Mouse (Mus musculus): Measurements from ENCODE around the gene Vmn1r202. TPM values are rescaled to one million over a fixed set of nuclear protein-coding genes. Genes with fewer than 3 reads are reported as not detected.
"Not testable (repeated sequence)": the region's sequence is repeated elsewhere in the genome, so short reads cannot be mapped to it uniquely, and the experiment has no call there.

The Vmn1r202 gene
- not detected in 2 replicates for polyA plus RNA-seq (2016; fragmentation: Nextera tagmentation; extraction: Ambion mirVana)

GRCm38 (mm10) chr13:22505281-22505680 lies at the start of gene Vmn1r202:
TSS of gene Vmn1r202 (minus strand) at chr13:22505381.
- Histone ChIP-seq H3K4me3 (no peak within 1 kb of the TSS), H3K9me3 (replicated peaks) (no peaks in the 10 kb centered on the region), H3K36me3 (no peaks in the 10 kb centered on the region), H3K4me2 (no peak within 1 kb of the TSS), H3K27me3 (replicated peaks) (no peaks in the 10 kb centered on the region), H3K9ac (no peak within 1 kb of the TSS), H3K27ac (ENCODE audit: poor library complexity, severe bottlenecking) (no peak within 1 kb of the TSS), H3K4me1 (replicated peaks) (no peaks in the 10 kb centered on the region)
- no peak for ATAC-seq (ENCODE audit: insufficient number of reproducible peaks, low FRiP score)

GRCm38 (mm10) chr13:22552898-22553297 lies 47.7 kb upstream of the Vmn1r202 start, which contains the start of gene Vmn1r204:
TSS of gene Vmn1r204 (plus strand) at chr13:22553198.
- H3K4me2 ChIP-seq; H3K27me3 ChIP-seq (replicated peaks); H3K4me3 ChIP-seq; ATAC-seq (ENCODE audit: insufficient number of reproducible peaks, low FRiP score); H3K9me3 ChIP-seq (replicated peaks); H3K27ac ChIP-seq (ENCODE audit: poor library complexity, severe bottlenecking); H3K4me1 ChIP-seq (replicated peaks); H3K36me3 ChIP-seq; H3K9ac ChIP-seq: not testable (repeated sequence)
- WGBS, result 56% methylated on average over 1 of the region's 1 CpGs

GRCm38 (mm10) chr13:22517814-22518213 lies 12.6 kb upstream of the Vmn1r202 start, which contains the start of gene Vmn1r203:
TSS of gene Vmn1r203 (plus strand) at chr13:22518114.
- H3K4me3 ChIP-seq, result no peak within 1 kb of the TSS
- ATAC-seq (ENCODE audit: insufficient number of reproducible peaks, low FRiP score), result no peak
- no peaks in the 10 kb centered on the region for H3K9me3 ChIP-seq (replicated peaks)
- no peaks in the 10 kb centered on the region for H3K4me1 ChIP-seq (replicated peaks)
- H3K27ac ChIP-seq (ENCODE audit: poor library complexity, severe bottlenecking), result no peak within 1 kb of the TSS
- no peaks in the 10 kb centered on the region for H3K27me3 ChIP-seq (replicated peaks)
- no peaks in the 10 kb centered on the region for H3K36me3 ChIP-seq
- H3K9ac ChIP-seq, result no peak within 1 kb of the TSS
- H3K4me2 ChIP-seq, result no peak within 1 kb of the TSS

- H3K9me3 ChIP-seq (replicated peaks), result no peaks in the 10 kb centered on the region
- H3K27ac ChIP-seq (ENCODE audit: poor library complexity, severe bottlenecking), result no peak overlapping the region
- H3K9ac ChIP-seq, result no peak overlapping the region
- 64% methylated on average over 3 of the region's 3 CpGs for WGBS
- H3K36me3 ChIP-seq, result no peaks in the 10 kb centered on the region
- no peak overlapping the region for H3K4me2 ChIP-seq
- H3K4me3 ChIP-seq, result no peak overlapping the region
- no peaks in the 10 kb centered on the region for H3K4me1 ChIP-seq (replicated peaks)
- H3K27me3 ChIP-seq (replicated peaks), result no peaks in the 10 kb centered on the region
- no peak for ATAC-seq (ENCODE audit: insufficient number of reproducible peaks, low FRiP score)
Observed at GRCm38 (mm10) chr13:22502431-22502830, 2.8 kb downstream of the Vmn1r202 start.

GRCm38 (mm10) chr13:22471623-22472022 lies 33.6 kb downstream of the Vmn1r202 start, which contains the start of gene Vmn1r201:
TSS of gene Vmn1r201 (plus strand) at chr13:22471923.
- Histone ChIP-seq H3K27me3 (replicated peaks) (no peaks in the 10 kb centered on the region), H3K9me3 (replicated peaks) (0 out of 2 replicates have a peak, but pooled peaks cover 4% of the 10 kb centered on the region), H3K9ac (no peak within 1 kb of the TSS), H3K4me3 (no peak within 1 kb of the TSS), H3K36me3 (no peaks in the 10 kb centered on the region), H3K27ac (ENCODE audit: poor library complexity, severe bottlenecking) (no peak within 1 kb of the TSS), H3K4me2 (no peak within 1 kb of the TSS), H3K4me1 (replicated peaks) (no peaks in the 10 kb centered on the region)
- ATAC-seq (ENCODE audit: insufficient number of reproducible peaks, low FRiP score), result no peak
- 37% methylated on average over 1 of the region's 1 CpGs for WGBS

- no peaks in the 10 kb centered on the region for H3K9me3 ChIP-seq (replicated peaks)
- no peaks in the 10 kb centered on the region for H3K36me3 ChIP-seq
- no peak overlapping the region for H3K9ac ChIP-seq
- ATAC-seq (ENCODE audit: insufficient number of reproducible peaks, low FRiP score), result no peak
- no peak overlapping the region for H3K4me3 ChIP-seq
- H3K27me3 ChIP-seq (replicated peaks), result no peaks in the 10 kb centered on the region
- no peak overlapping the region for H3K4me2 ChIP-seq
- H3K4me1 ChIP-seq (replicated peaks), result no peaks in the 10 kb centered on the region
- H3K27ac ChIP-seq (ENCODE audit: poor library complexity, severe bottlenecking), result no peak overlapping the region
Observed at GRCm38 (mm10) chr13:22455145-22455544, 50.0 kb downstream of the Vmn1r202 start.

Other genes with a start within 250 kb of the Vmn1r202 start
- gene Vmn1r195, start 234.9 kb downstream of the Vmn1r202 start, polyA plus RNA-seq (2016; fragmentation: Nextera tagmentation; extraction: Ambion mirVana), result not detected in 2 replicates
- not detected in 2 replicates for gene Vmn1r196, start 215.5 kb downstream of the Vmn1r202 start, polyA plus RNA-seq (2016; fragmentation: Nextera tagmentation; extraction: Ambion mirVana)
- not detected in 2 replicates for gene Vmn1r197, start 180.8 kb downstream of the Vmn1r202 start, polyA plus RNA-seq (2016; fragmentation: Nextera tagmentation; extraction: Ambion mirVana)
- gene Vmn1r198, start 155.0 kb downstream of the Vmn1r202 start, polyA plus RNA-seq (2016; fragmentation: Nextera tagmentation; extraction: Ambion mirVana), result not detected in 2 replicates
- not detected in 2 replicates for gene Vmn1r199, start 125.6 kb downstream of the Vmn1r202 start, polyA plus RNA-seq (2016; fragmentation: Nextera tagmentation; extraction: Ambion mirVana)
- gene Vmn1r200, start 115.0 kb downstream of the Vmn1r202 start, polyA plus RNA-seq (2016; fragmentation: Nextera tagmentation; extraction: Ambion mirVana), result not detected in 2 replicates
- not detected in 2 replicates for gene Vmn1r201, start 33.5 kb downstream of the Vmn1r202 start, polyA plus RNA-seq (2016; fragmentation: Nextera tagmentation; extraction: Ambion mirVana)
- not detected in 2 replicates for gene Vmn1r203, start 12.7 kb upstream of the Vmn1r202 start, polyA plus RNA-seq (2016; fragmentation: Nextera tagmentation; extraction: Ambion mirVana)
- not detected in 2 replicates for gene Vmn1r204, start 47.8 kb upstream of the Vmn1r202 start, polyA plus RNA-seq (2016; fragmentation: Nextera tagmentation; extraction: Ambion mirVana)
- not detected in 2 replicates for gene Vmn1r205, start 87.6 kb upstream of the Vmn1r202 start, polyA plus RNA-seq (2016; fragmentation: Nextera tagmentation; extraction: Ambion mirVana)
- gene Vmn1r206, start 118.9 kb upstream of the Vmn1r202 start, polyA plus RNA-seq (2016; fragmentation: Nextera tagmentation; extraction: Ambion mirVana), result not detected in 2 replicates
- gene Vmn1r207-ps, start 224.2 kb upstream of the Vmn1r202 start, polyA plus RNA-seq (2016; fragmentation: Nextera tagmentation; extraction: Ambion mirVana), result not detected in 2 replicates

Data from heart, embryonic 12.5 days (tissue).